Mouse (Mus musculus) G1E (cell line): ENCODE measurements at regions not wholly inside any gene's neighbourhood (a gene's known extent, or its start where the extent isn't known, plus 50 kb on each side); places are given as distances from the start of the nearest gene placed in this dataset.

Source experiments
- CTCF ChIP-seq: IDR thresholded peaks from 2 replicates; pipeline ENCODE4 v1.5.1; 2012; ENCODE audit warnings: low read depth, low read length, inconsistent platforms, mixed read lengths
- GATA1 ChIP-seq: IDR thresholded peaks from 2 replicates; pipeline ENCODE4 v1.6.1; 2012; ENCODE audit warnings: borderline replicate concordance, low read length, inconsistent platforms, mixed read lengths
- TAL1 ChIP-seq: conservative IDR thresholded peaks from 2 replicates; pipeline ENCODE4 v1.6.1; 2012; ENCODE audit warnings: low read depth, low read length, inconsistent platforms, mixed read lengths

DNA sequence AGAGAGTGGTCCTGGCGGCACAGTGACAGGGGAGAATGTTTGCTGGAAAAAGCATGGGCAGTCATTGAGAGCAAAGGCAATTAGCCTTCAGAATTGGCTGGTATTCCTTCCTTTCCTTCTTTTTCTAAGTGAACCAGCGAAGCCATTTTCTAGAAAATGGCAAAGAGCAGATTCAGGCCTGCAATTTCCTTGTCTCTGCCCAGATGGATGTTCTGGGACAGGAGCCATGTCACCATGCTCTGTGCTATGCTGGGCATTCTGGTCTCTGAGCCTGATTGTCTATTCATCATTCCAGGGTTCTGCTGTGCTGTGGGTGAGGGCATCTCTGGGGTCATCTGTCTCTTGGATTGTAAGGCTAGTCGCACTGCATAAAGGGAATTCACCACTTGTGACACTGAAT, 53.3 kb upstream of the Klhl29 start:
- TF ChIP-seq CTCF (no peak), GATA1 (no peak), TAL1 (no peak)
